Mouse (Mus musculus) kidney, embryonic 14.5 days (tissue): ENCODE measurements at regions not wholly inside any gene's neighbourhood (a gene's known extent, or its start where the extent isn't known, plus 50 kb on each side); places are given as distances from the start of the nearest gene placed in this dataset.

Experiments
- ATAC-seq: fragments of 200-750 bp; cut with Nextera tagmentation; 2 replicates; pipeline ENCODE4 v1.8.0; 2017; ENCODE audit warnings: moderate number of reproducible peaks, mild to moderate bottlenecking, moderate TSS enrichment, moderate library complexity; ENCODE audit not compliant: low FRiP score, low TSS enrichment
- H3K27ac ChIP-seq: fragments of 300-500 bp; sonication (generic); 2 replicates; pipeline ENCODE4 v1.5.1; 2014; ENCODE audit warnings: low read depth, mild to moderate bottlenecking, low read length, moderate library complexity, mixed read lengths
- H3K27me3 ChIP-seq: fragments of 300-500 bp; sonication (generic); 2 replicates; pipeline ENCODE4 v1.6.1; 2014; ENCODE audit warnings: mild to moderate bottlenecking, low read length; ENCODE audit not compliant: control insufficient read depth, insufficient read depth
- H3K36me3 ChIP-seq: fragments of 300-500 bp; sonication (generic); 2 replicates; pipeline ENCODE4 v1.6.1; 2014; ENCODE audit warnings: low read length, mixed read lengths; ENCODE audit not compliant: control insufficient read depth, insufficient read depth
- H3K4me1 ChIP-seq: fragments of 300-500 bp; sonication (generic); 2 replicates; pipeline ENCODE4 v1.6.1; 2014; ENCODE audit warnings: low read length, mixed read lengths; ENCODE audit not compliant: control insufficient read depth, insufficient read depth
- H3K4me2 ChIP-seq: fragments of 300-500 bp; sonication (generic); replicated peaks from 2 replicates; pipeline ENCODE4 v1.6.1; 2014; ENCODE audit warnings: low read depth, mild to moderate bottlenecking, low read length
- H3K4me3 ChIP-seq: fragments of 300-500 bp; sonication (generic); 2 replicates; pipeline ENCODE4 v1.5.1; 2014; ENCODE audit warnings: mild to moderate bottlenecking, low read length
- H3K9ac ChIP-seq: fragments of 300-500 bp; sonication (generic); 2 replicates; pipeline ENCODE4 v1.6.1; 2014; ENCODE audit warnings: low read depth, mild to moderate bottlenecking, low read length, moderate library complexity
- H3K9me3 ChIP-seq: fragments of 300-500 bp; sonication (generic); 2 replicates; pipeline ENCODE4 v1.6.1; 2016; ENCODE audit warnings: low read length; ENCODE audit not compliant: control insufficient read depth
- WGBS: fragments of 180-500 bp; shearing (Covaris S2); extraction: QIAGEN DNeasy Blood & Tissue Kit; methylation state at CpG from one replicate; pipeline ENCODE4 v1.1.7; 2014; 5-methylcytosine and 5-hydroxymethylcytosine counted together

DNA sequence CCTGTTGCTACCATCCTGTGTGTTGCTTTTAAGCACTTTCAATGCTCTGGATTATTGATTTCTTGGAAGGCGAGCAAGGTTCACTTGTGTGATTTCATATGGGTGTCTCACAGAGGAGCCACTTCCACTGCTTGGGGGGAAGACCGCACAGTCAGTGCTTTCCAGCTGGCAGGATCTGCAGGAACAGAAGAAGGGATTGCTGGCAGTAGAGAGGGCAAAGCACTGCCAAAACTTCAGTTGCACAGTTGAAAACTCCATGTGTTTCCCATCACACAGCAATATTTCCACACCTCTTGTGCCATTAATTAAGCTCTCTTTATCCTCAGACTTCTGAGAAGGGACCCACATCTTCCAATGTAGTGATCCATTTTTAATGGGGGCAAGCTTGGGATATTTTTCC, 618.8 kb downstream of the Cdh8 start:
- no peak overlapping the region for H3K9ac ChIP-seq
- no peak overlapping the region for H3K4me3 ChIP-seq
- H3K4me1 ChIP-seq: no peaks in the 10 kb centered on the region
- no peak overlapping the region for H3K4me2 ChIP-seq
- no peaks in the 10 kb centered on the region for H3K36me3 ChIP-seq
- no peaks in the 10 kb centered on the region for H3K27me3 ChIP-seq
- H3K9me3 ChIP-seq: no peaks in the 10 kb centered on the region
- H3K27ac ChIP-seq: no peak overlapping the region
- ATAC-seq: no peak
- WGBS: 85% methylated on average over 2 of the region's 2 CpGs

DNA sequence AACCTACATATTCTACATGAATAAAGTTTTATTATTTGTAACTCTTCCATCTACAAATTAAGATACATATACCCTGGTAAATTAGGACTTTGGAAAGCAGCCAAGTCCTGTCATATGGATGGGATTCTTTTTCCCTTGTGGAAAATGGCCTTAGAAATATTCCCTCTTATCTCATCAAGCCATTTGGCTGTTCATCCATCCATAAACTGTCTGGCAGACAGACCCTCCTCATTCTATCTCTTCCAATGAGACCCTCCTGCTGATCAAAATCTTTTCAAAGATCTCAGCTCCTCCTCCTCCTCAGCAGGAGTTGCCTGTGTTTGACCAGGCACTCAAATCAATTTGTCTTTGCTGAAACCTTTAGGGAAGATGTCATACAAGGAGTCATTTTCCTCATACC, 649.2 kb downstream of the Cdh8 start:
- Histone ChIP-seq H3K27me3 (no peaks in the 10 kb centered on the region), H3K27ac (no peak overlapping the region), H3K4me1 (no peaks in the 10 kb centered on the region), H3K9me3 (no peaks in the 10 kb centered on the region), H3K36me3 (no peaks in the 10 kb centered on the region), H3K9ac (no peak overlapping the region), H3K4me3 (no peak overlapping the region), H3K4me2 (no peak overlapping the region)
- ATAC-seq: no peak

DNA sequence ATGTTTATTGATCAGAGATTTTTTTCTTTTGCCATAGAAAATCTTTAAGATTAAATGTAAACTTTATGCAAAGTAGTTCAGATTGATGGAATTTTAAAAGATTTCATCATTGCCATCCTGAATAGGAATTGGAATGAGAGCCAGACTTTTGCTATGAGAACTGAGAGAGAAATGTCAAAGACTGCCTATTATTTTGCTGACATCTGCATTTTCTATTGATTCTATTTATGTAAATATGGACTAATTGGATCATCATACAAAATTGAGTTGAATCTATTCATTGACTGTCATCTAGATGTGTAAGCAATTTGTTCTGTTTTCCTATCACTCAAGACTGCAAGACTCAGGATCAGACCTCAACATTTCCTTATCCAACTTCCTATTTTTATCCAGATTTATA, 659.7 kb downstream of the Cdh8 start:
- H3K9me3 ChIP-seq: no peaks in the 10 kb centered on the region
- H3K36me3 ChIP-seq: no peaks in the 10 kb centered on the region
- no peak overlapping the region for H3K9ac ChIP-seq
- H3K4me2 ChIP-seq: no peak overlapping the region
- H3K27me3 ChIP-seq: no peaks in the 10 kb centered on the region
- ATAC-seq: no peak
- H3K4me1 ChIP-seq: no peaks in the 10 kb centered on the region
- no peak overlapping the region for H3K4me3 ChIP-seq
- no peak overlapping the region for H3K27ac ChIP-seq

DNA sequence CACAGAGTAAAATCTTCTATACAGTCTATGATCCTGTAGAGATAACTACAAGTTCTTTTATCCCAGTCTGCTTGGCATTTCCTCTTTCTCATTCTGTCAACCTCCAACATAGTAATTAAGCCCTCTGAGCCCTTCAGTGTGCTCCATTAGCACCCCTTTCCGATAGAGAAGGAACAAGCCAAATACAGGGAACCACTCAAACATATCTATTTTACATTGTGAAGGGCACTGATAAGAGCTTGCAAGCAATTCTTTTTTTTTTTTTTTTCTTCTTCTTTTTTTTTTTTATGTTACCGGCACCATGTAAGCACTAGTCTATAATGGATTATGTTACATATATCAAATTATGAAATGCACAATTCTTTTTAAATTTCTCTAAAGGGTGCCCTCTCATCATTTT, 660.5 kb downstream of the Cdh8 start:
- Histone ChIP-seq H3K4me3 (no peak overlapping the region), H3K27me3 (no peaks in the 10 kb centered on the region), H3K9ac (no peak overlapping the region), H3K36me3 (no peaks in the 10 kb centered on the region), H3K4me2 (no peak overlapping the region), H3K27ac (no peak overlapping the region), H3K9me3 (no peaks in the 10 kb centered on the region), H3K4me1 (no peaks in the 10 kb centered on the region)
- ATAC-seq: no peak
- WGBS: 78% methylated on average over 2 of the region's 2 CpGs

DNA sequence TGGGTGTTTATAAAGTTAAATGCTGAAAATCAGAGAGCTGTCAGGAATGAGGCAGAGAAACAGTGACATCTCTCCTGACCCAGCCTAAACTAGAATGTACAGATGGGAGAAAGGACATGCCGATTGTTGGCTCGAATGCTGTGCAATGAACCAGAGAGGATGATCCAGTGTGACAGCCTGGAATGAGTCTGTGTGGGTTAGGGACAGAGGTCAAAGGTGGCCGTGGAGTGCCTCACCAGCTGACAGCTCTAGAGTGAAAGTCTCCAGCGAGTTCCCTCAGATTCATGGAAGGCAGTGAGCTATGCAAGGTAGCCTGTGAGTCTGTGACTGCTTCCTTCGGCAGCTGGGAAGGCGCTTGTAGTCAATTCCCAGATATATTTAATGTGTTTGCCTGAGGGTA, 663.9 kb downstream of the Cdh8 start:
- Histone ChIP-seq H3K9me3 (no peaks in the 10 kb centered on the region), H3K27ac (no peak overlapping the region), H3K4me1 (no peaks in the 10 kb centered on the region), H3K36me3 (no peaks in the 10 kb centered on the region), H3K4me3 (no peak overlapping the region), H3K27me3 (no peaks in the 10 kb centered on the region), H3K4me2 (no peak overlapping the region), H3K9ac (no peak overlapping the region)
- peak; percentile 78 for ATAC-seq
- 17% methylated on average over 6 of the region's 6 CpGs for WGBS

DNA sequence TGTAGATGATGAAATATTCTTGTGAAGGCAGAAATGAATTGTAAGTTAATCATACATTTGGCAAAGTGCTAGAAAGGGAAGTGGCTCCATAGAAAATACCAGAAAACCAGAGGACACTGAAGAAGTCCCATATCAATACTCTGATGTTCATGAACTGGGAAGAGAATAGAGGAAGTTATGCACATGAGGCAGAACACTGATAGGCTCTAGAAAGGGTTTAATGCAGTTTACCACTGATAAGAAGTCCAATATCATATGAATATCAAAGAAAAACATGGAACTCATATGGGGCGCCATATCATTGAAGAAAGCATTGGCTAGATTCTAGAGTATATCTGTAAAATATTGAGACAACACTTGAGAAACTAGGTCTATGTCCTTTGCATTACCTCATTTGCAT, 708.5 kb downstream of the Cdh8 start:
- no peak for ATAC-seq
- Histone ChIP-seq H3K27me3 (no peaks in the 10 kb centered on the region), H3K27ac (no peak overlapping the region), H3K4me2 (no peak overlapping the region), H3K4me1 (no peaks in the 10 kb centered on the region), H3K4me3 (no peak overlapping the region), H3K36me3 (no peaks in the 10 kb centered on the region), H3K9me3 (no peaks in the 10 kb centered on the region), H3K9ac (no peak overlapping the region)
- WGBS: 93% methylated on average over 1 of the region's 1 CpGs

DNA sequence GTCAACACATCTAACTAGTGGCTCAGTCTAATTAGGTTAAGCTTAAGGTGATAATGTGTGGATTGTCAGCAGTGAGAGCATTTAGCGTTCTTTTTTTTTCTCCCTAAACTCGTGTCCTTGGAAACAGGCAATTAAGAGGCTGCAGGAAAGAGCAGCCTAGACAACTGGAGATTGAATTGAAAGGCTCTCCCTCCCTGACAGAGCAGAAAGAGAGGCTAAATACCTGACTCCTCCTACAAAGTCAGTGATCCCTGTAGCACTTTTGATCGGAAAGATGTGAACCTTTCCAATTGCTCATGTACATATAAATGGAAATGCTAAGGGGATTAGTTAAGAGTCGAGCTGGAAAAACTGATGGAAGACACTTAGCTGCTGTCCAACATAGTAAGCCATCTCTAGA, 710.1 kb downstream of the Cdh8 start:
- Histone ChIP-seq H3K27ac (no peak overlapping the region), H3K9me3 (no peaks in the 10 kb centered on the region), H3K4me2 (no peak overlapping the region), H3K36me3 (no peaks in the 10 kb centered on the region), H3K9ac (no peak overlapping the region), H3K4me3 (no peak overlapping the region), H3K4me1 (no peaks in the 10 kb centered on the region), H3K27me3 (no peaks in the 10 kb centered on the region)
- no peak for ATAC-seq
- WGBS: 53% methylated on average over 4 of the region's 4 CpGs

DNA sequence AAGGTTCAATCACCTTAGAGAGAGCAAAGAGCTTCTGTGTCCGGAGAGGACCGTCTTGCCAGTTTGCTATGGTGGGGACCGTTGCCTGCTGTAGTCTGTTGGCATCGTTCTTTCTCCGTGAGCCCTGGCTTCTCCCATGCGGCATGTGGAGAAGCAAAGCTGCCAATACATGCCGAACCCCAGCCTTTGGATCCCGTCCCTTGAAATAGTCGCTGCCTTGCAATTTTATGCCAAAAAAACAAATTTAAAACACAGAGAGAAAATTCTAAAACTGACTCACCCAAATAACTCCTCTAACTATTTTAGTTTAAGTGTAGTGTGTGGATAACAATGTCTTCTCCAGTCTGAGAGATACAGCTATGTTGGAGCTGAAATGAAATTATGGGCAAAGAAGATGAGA, 731.1 kb downstream of the Cdh8 start:
- WGBS: 94% methylated on average over 9 of the region's 9 CpGs
- no peaks in the 10 kb centered on the region for H3K36me3 ChIP-seq
- H3K27ac ChIP-seq: no peak overlapping the region
- no peaks in the 10 kb centered on the region for H3K4me1 ChIP-seq
- no peaks in the 10 kb centered on the region for H3K9me3 ChIP-seq
- ATAC-seq: no peak
- no peaks in the 10 kb centered on the region for H3K27me3 ChIP-seq
- no peak overlapping the region for H3K4me2 ChIP-seq
- H3K4me3 ChIP-seq: no peak overlapping the region
- no peak overlapping the region for H3K9ac ChIP-seq

DNA sequence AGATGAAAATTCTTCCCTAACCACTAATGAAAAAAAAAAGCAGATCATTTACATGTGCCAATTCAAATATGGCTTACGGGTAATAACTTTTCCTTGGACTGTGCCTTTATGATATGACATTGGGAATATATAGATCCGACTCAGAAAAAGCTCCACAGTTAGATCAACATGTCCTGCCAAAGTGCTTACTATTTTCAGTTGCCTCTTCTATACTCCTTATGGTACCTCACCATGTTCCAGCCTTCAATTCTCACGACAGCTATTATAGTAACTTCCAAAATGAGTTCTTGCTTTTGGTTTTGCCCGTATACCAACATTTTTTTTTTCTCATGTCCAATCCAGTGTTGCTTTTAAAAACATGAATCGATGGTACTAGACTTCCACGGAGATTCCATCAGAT, 731.7 kb downstream of the Cdh8 start:
- Histone ChIP-seq H3K4me3 (no peak overlapping the region), H3K36me3 (no peaks in the 10 kb centered on the region), H3K9ac (no peak overlapping the region), H3K27me3 (no peaks in the 10 kb centered on the region), H3K4me2 (no peak overlapping the region), H3K27ac (no peak overlapping the region), H3K4me1 (no peaks in the 10 kb centered on the region), H3K9me3 (no peaks in the 10 kb centered on the region)
- ATAC-seq: no peak
- WGBS: 89% methylated on average over 6 of the region's 6 CpGs

DNA sequence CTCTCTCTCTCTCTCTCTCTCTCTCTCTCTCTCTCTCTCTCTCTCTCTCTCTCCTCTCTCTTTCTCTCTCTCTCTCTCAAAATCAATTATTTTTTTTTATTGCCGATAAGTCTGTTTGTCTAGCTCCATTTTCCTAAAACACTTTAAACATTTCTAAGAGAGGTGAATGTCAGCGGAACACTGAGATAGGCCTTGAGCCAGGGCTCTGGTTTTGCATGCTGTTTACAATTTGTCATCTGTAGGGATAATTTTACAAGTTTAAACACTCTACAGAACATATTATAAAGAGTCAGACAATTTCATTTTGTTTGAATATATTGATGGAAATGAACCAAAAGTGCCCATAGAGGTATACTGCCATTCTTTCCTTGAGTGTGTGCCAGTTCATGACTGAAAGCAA, 736.2 kb downstream of the Cdh8 start:
- WGBS: 95% methylated on average over 2 of the region's 2 CpGs
- no peak overlapping the region for H3K4me3 ChIP-seq
- no peak overlapping the region for H3K9ac ChIP-seq
- H3K27ac ChIP-seq: no peak overlapping the region
- no peaks in the 10 kb centered on the region for H3K4me1 ChIP-seq
- H3K27me3 ChIP-seq: no peaks in the 10 kb centered on the region
- no peaks in the 10 kb centered on the region for H3K9me3 ChIP-seq
- no peak for ATAC-seq
- no peaks in the 10 kb centered on the region for H3K36me3 ChIP-seq
- H3K4me2 ChIP-seq: no peak overlapping the region
